Mouse (Mus musculus) ovary, adult 18-20 months (tissue): ENCODE measurements around the gene Catspere2.
"Not testable (repeated sequence)": the region's sequence is repeated elsewhere in the genome, so short reads cannot be mapped to it uniquely, and the experiment has no call there.

Experiments used
- DNase-seq: peaks from one replicate; pipeline ENCODE4 v3.0.0; 2022; ENCODE audit warnings: low spot score, mixed read lengths

Gene Catspere2

GRCm38 (mm10) chr1:177983024-177983450 is at the start of gene Catspere2:
Gene Catspere2 (plus strand): TSS chr1:177983423.
- peak; percentile 98 for DNase-seq

GRCm38 (mm10) chr1:177940422-177940977 is 42.7 kb upstream of the Catspere2 start:
- DNase-seq: not testable (repeated sequence)

GRCm38 (mm10) chr1:177981276-177981675 is 1.9 kb upstream of the Catspere2 start:
- no peak for DNase-seq

- DNase-seq: not testable (repeated sequence)
These were observed 359 bp downstream of the Catspere2 start for GRCm38 (mm10) chr1:177983582-177983981.

DNA sequence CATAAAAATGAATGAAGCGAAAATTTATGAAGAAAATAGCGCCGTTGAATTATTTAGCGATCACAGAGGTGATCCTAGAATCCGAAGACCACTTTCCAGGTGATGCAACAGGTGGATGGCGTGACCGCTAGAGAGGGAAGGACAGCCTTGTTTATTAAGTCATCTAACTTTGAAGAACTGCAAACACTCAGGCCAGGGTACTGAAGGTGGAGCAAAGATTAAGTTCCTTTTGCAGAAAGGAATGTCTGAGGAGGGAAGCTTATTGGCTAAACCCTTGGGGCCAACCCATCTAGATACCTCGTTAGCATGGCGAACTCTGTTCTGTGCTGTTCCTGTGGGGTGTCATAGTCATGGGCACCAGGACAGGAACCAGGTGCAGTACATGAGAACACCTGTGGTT is 983 bp downstream of the Catspere2 start:
- no peak for DNase-seq

GRCm38 (mm10) chr1:177987476-177987875 is 4.3 kb downstream of the Catspere2 start:
- not testable (repeated sequence) for DNase-seq

GRCm38 (mm10) chr1:178072798-178073197 is 89.6 kb downstream of the Catspere2 start:
- DNase-seq: not testable (repeated sequence)

DNA sequence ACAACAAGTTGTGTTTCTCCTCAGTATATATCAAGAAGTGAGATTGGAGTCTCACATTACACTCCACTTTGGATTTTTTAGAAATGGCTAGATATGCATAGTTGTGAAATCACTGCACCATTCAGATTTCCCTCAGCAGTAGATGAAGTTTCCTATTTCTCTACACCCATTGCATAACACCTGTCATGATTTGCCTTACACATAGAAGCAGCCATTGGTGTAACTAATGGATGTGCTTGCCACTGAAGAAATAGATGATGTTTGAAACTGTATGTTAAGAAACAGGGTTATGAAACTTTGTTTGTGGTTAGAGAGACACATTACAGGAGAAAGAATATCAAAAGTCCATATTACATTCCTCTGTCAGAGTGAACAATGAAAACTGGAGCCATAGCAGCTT is 114.6 kb downstream of the Catspere2 start:
- DNase-seq: not testable (repeated sequence)

- not testable (repeated sequence) for DNase-seq
These were observed 125.3 kb downstream of the Catspere2 start for GRCm38 (mm10) chr1:178108514-178108913.

- DNase-seq: not testable (repeated sequence)
These were observed 139.0 kb downstream of the Catspere2 start for GRCm38 (mm10) chr1:178122236-178122635.

DNA sequence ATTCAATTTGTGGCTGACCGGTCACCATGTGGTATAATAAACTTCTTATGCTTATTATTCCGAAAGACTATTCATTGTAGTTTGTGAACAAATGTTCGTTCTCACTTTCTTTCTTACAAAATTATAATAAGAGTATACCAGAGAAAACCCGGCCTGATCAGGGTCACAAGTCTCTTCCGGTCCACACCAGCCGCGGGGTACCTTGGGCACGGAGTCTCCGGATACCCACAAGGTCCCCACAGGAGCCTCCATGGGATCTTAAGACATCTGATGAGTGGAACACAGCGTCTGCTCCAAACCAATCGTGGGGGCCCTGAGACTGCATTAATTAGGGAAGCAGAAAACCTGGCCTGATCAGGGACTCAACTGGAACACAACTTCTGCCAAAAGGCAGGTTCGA is 151.1 kb downstream of the Catspere2 start:
- no peak for DNase-seq

DNA sequence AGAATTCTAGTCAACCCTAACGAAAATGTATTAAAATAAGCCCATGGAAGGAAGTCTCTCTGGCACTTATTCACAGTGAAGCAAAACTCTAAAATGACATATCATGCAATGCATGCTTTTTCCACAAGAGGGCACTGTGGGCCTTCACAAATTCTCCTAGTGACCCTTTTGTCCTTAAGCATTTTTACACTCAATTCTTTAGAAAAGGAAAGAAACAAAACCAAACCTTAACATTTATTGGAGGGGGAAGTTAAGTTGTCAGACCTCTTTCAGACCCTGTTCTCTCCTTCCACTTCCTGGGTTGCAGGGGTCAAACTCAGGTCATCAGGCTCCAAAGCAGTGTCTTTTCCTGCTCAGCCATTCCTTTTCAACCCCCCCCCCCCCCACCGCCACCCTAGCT is 163.3 kb downstream of the Catspere2 start:
- DNase-seq: not testable (repeated sequence)

DNA sequence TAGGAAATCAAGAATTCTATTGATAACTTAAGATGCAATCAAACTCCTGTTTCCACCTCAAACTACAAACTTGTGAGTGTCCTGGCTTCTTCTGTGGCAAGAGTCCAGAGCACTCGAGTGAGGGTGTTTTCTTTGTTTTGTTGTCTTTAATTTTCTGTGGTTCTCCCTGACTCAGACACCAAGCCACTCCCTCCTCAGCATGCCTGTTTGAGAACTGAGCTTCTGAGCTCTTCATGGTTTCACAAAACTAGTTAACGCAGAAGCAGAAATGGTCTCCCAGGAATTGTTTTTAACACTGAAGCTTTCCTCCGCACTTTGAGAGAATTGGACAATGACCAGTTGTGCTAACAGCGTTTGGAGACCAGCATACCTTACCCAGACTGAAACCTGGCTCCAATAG is 163.7 kb downstream of the Catspere2 start:
- DNase-seq: not testable (repeated sequence)

DNA sequence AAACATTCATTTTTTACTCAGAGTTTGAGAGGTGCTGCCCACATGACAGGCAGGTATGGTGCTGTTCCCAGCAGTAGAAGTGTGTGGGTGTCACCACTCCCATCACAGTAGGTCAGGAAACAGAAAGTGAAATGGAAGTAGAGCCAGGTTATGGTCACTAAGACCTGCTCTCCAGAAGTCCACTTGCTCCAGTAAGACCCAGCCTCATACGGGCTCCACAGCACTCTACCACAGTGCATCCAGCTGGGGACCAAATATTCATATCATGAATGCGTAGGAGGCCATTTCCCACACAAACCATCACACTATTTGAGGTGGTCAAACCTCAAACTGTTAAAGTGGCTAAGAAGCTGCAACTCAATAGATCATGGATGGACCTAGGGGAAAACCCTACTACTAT is 199.0 kb downstream of the Catspere2 start:
- no peak for DNase-seq

DNA sequence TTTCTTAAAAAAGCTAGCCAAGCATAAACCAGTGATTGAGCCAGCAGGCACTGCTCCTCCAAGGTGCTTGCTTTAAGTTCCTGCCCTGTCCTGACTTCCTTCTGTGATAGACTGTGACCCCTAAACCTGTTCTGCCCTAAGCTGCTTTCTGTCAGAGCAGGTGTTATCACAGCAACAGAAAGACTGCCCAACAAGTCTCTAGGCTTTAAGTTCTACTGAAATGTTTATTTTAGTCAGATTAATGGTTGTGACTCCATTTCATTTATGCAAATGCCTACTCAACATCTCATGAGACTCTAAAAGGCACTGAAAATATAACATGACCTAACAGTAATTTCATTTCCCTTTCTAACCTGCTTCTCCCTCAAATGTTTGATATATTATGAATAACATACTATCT is 202.4 kb downstream of the Catspere2 start:
- no peak for DNase-seq

DNA sequence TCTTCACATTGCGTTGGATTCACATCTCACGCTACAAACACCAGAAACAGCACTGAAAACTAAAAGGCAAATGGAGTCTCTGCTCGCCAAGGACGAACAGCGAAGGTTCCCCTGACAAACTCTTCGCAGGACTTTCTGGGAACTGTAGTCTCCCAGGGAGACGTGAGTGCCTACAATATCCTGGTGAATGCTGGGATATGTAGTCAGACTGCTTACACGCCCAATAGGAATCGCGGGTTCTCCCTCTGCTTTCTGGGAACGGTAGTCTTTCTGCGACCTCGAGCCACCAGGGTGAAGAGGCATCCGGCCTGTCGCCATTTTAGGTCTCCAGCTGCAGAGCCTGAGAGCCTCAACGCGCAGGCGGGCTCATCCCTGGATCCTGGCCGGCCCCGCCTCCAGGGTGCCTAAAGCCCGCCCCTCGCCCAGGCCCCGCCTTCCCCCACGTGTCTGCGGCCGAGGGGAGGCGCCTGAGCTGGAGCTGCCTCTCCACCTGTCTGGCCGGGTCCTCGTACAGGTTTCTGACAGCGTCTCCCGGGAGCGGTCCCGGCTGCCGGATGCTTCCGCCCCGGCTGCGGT is 204.1 kb downstream of the Catspere2 start, which contains the start of gene Desi2:
Gene Desi2, plus strand, starts transcription at position 202 of the 576 bp plus-strand sequence.
- DNase-seq: peak; percentile 99

GRCm38 (mm10) chr1:178187810-178188209 is 204.6 kb downstream of the Catspere2 start:
- not testable (repeated sequence) for DNase-seq

- no peak for DNase-seq
These were observed 205.2 kb downstream of the Catspere2 start for GRCm38 (mm10) chr1:178188386-178188785.

DNA sequence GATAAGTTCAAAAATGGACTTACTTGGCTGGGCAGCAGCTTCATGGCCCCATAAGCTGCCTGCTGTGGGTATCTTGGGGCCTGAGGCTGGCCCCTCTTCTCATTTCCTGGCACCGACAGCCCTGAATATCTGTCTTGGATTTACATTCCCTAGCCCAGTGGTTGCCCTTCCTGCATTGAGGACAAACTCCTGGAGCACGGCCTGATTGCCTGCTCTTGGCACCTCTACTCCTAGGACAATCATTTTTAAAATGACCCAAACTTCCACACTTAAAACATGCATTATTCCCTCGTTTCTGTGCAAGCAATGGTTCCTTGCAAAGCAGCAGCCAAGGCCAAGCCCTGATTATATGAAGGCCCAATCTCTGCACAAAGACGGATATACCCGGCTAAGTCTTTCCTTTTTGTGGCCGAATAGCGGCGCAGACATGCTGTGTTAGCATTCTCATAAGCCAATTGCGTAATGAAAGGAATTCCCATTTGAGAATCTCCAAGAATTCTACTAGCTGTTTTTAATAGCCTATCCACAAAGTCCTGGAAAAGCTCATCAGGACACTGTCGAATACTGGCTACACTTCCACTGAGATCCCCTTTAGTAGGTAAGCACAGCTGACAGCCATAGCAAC is 222.6 kb downstream of the Catspere2 start:
- DNase-seq: no peak

DNA sequence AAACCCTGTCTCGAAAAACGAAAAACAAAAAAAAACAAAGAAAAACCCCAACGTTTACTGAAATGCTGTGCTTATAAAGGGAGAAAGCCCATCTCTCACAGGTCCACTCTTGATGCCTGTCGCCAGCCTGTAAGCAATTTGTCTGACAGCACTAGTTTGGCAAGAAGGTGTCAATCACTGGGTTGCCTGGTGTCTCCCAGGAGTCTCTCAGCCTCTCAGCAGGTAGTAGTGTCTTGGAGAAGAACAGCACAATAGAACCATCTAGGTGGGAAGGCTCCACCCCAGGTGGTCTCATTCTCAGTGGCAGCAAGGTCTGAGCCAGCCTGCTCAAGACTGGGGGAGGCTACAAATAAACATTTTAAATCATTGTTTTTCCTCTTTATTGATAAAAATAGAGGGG is 224.6 kb downstream of the Catspere2 start:
- not testable (repeated sequence) for DNase-seq

DNA sequence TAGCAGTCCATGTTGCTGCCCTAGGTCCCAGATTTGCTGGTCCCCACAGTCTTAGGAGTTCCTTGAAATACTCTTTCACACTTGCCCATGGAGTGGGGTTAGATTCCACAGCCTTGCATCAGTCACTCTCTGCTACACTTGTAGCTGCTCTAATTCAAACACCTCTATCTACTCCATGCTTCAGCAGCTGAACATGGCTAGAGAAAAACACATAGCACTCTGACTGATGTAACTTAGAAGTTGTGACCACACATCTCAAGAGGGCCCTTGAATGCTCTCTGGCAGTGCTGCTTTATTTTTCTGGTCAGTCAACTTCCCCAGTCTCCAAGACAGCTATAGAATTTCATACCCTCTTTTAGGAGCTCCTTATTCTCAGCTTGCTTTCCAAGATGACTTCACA is 226.7 kb downstream of the Catspere2 start:
- DNase-seq: no peak

DNA sequence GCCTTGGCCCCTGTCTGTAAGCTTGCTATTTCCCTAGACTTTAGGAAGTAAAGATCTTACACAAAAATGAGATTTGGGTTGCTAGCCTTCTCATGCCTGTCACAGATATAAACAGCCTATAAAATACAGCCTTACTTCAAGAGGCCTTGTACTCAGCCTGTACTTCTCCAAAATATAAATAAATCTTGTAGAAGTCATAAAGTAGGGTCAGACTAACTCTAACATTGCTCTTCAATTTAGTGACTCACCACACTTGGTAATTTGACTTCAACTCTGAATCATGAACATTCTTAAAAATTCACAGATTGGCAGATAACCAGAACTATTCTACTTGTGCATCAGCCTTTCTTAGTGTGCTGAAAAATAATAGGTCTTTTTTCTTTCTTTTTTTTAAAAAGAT is 233.9 kb downstream of the Catspere2 start:
- DNase-seq: no peak

DNA sequence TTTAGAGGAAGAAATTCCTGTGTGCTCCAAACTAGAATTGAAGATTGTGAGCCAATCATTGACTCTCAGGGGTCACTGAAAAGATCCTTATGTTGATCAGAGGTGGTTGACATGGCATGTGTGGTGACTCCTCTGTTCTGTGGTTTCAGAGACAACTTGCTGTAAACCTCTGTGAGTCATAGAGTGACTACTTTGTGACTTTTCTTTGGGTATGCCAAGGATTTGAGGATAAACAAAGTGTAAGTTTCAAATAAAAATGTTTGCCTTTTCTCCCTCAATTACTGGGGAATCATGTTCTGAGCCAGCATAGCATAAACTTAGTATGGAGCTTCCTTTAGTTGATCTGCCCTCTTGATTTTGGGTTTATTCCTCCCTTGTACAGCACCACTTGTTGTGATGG is 235.1 kb downstream of the Catspere2 start:
- no peak for DNase-seq
